Mouse (Mus musculus) ES-E14 (cell line): ENCODE results near the gene Gm42417.

Experiments
- HCFC1 ChIP-seq: IDR thresholded peaks from 2 replicates; pipeline ENCODE4 v1.6.1; 2012; ENCODE audit warnings: low read length, inconsistent platforms, borderline replicate concordance; ENCODE audit not compliant: insufficient read depth
- ZNF384 ChIP-seq: IDR thresholded peaks from 2 replicates; pipeline ENCODE4 v1.6.1; 2012; ENCODE audit warnings: low read depth, low read length, inconsistent platforms

DNA sequence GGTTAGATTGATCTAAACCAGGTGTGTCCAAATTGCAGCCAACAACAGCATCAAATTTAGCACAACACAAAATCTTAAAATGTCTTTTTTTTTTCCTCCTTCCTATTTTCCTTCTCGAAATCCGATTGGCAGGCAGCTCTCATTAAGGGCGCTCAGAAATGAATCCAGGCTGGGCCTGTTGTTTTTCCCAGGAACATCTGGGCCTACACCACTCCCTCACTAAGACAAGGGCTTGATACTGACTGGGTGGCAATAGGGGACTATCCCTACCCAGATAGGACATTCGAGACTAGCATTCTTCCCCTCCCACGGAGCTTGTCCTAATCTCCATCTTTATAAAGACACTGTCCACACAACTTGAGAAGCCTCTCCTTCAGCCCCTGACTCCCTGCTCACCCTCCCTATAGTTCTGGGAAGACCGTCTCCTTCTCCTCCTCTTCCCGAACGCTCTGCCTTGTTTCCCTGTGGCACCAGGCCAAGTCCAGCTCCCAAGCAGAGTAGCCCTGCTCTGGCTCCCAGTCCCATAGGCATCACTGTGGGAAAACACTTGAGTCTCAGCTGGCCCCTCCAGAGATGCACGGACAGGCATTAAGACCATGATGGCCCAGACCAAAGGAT, 8.9 kb upstream of the Gm42417 start:
- TF ChIP-seq HCFC1 (no peak), ZNF384 (no peak)
